Mouse (Mus musculus) heart, adult 8-10 months (tissue): ENCODE results near the gene Slc16a6. TPM values are rescaled to one million over a fixed set of nuclear protein-coding genes. Genes with fewer than 3 reads are reported as not detected.
"Not testable (repeated sequence)": the region's sequence is repeated elsewhere in the genome, so short reads cannot be mapped to it uniquely, and the experiment has no call there.

Experiments used
- DNase-seq: peaks from one replicate; pipeline ENCODE4 v3.0.0; 2022; ENCODE audit warnings: low spot score
- total RNA-seq, 4 experiments: library from RNA; stranded (reverse); gene quantifications; 2 replicates each; pipeline ENCODE4 v1.2.4; 2022

The Slc16a6 gene
- 10 to 100 TPM in 2 of 4 experiments, 1 to 10 TPM in 2; 6.4 to 12.9 (median 10.0) TPM for total RNA-seq

GRCm38 (mm10) chr11:109473171-109474085 lies at the start of gene Slc16a6, which contains the start of gene Arsg:
Gene Slc16a6, minus strand, starts transcription at chr11:109473598.
Gene Arsg, plus strand, starts transcription at chr11:109473374.
- DNase-seq, result peak; percentile 63

DNA sequence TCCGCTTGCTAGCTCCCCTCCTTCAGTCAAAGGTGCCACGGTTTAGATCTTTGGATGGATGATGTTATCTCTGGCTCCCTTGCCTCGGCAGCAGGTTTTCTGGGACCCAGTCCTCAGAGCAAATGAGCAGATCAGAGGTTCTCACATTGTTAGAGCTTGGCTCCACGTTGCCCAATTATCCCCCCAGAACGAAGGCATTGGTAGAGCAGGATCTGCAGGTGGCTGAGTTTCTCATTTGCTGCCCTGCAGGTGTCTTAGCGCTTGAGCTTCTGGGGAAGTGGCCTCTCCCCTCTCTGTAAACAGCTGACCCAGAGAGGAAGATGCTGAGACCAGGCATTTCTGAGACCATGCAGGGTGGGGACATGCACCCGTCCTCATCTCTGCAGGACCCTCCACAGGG lies 47.6 kb upstream of the Slc16a6 start:
- DNase-seq, result no peak

DNA sequence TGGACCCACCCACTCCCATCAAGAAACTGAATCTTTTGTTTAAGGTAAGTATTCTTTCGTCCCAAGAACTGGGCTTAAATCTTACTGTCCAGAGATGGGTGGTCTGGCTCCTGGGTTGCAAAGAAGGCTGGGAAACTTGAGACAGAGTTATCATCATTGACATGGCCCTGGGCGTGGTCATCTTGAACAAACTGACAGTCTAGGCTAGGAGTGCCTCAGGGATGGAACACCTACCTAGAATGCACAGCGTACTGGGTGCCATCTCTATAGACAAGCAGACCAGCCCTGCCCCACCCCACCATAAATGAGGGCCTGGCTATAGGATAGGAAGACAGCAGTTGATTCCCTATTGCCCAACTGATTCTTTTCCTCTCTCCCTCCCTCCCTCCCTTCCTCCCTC lies 44.4 kb upstream of the Slc16a6 start:
- DNase-seq, result no peak

- DNase-seq, result no peak
Observed at GRCm38 (mm10) chr11:109517330-109517729, 43.9 kb upstream of the Slc16a6 start.

DNA sequence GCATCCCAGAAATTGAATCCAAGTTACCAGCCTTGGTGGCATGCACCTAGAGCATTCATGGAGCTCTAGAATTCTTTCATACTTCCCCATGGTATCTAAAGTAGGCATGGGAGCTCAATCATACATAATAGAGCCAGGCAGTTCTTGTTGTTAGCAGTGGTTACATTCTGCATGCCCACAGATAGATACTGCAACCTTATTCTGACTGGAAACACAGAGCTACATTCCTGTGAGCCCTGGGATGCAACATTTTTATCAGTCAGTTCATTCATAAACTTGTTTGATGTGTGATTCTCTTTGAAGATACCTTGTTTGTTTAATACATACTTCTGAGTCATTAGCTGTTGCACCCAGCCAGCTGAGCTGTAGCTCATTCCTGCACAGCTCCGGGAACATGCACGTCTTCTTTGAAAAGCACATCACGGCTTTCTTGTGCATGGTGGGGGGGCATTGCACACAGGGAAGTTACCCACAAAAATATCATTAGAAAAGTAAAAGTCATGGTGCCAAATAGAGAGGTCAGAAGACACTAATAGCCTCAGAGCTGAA lies 40.7 kb upstream of the Slc16a6 start:
- DNase-seq, result no peak

DNA sequence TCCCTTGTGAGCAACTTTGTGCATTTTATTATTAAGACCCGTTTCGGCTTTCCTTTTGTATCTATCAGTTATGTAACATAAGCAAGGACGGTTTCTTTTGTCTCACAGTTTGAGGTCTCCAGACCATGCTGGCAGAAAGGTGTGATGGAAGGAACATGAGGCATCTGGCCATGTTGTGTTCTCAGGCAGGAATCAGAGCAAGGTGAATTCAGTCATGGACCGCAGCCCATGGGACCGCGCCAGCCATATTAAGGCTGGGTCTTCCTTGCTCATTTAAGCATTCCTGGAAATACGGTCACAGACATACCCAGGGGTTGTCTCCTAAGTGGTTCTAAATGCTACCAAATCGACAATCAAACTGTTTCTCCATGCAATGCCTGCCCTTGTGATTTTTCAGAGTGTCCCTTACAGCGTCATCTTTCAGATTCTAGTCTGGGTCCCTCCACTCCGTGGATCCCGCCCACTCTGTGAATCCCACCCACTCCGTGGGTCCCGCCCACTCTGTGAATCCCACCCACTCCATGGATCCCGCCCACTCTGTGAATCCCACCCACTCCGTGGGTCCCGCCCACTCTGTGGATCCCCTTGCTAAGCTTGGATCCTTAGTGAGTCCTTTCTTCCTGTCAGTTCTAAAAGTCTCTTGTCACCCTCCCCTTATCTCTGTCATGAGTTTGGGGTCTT lies 39.7 kb upstream of the Slc16a6 start:
- DNase-seq, result no peak

DNA sequence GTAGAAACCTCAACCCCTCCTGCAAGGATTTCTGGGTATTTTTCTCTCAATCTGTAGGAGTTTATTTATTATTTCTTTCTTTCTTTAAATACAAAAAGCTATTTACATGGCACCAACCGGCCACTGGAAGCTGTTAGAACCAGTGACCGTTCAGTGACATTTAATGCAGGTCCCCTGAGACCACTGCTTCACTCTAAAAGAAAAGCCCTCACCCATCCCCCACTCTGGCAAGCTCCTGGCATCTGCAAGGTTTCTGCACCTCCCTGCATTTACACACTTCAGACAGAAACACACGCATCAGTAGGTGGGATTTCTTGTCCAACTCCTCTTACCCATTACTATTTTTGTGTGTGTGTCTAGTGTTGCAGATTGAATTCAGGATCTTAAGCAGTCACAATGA lies 33.7 kb upstream of the Slc16a6 start:
- DNase-seq, result no peak

GRCm38 (mm10) chr11:109505823-109506222 lies 32.4 kb upstream of the Slc16a6 start:
- no peak for DNase-seq

GRCm38 (mm10) chr11:109504977-109505376 lies 31.6 kb upstream of the Slc16a6 start:
- no peak for DNase-seq

- peak; percentile 62 for DNase-seq
Observed at GRCm38 (mm10) chr11:109500206-109500605, 26.8 kb upstream of the Slc16a6 start.

GRCm38 (mm10) chr11:109497990-109498389 lies 24.6 kb upstream of the Slc16a6 start:
- peak; percentile 26 for DNase-seq

DNA sequence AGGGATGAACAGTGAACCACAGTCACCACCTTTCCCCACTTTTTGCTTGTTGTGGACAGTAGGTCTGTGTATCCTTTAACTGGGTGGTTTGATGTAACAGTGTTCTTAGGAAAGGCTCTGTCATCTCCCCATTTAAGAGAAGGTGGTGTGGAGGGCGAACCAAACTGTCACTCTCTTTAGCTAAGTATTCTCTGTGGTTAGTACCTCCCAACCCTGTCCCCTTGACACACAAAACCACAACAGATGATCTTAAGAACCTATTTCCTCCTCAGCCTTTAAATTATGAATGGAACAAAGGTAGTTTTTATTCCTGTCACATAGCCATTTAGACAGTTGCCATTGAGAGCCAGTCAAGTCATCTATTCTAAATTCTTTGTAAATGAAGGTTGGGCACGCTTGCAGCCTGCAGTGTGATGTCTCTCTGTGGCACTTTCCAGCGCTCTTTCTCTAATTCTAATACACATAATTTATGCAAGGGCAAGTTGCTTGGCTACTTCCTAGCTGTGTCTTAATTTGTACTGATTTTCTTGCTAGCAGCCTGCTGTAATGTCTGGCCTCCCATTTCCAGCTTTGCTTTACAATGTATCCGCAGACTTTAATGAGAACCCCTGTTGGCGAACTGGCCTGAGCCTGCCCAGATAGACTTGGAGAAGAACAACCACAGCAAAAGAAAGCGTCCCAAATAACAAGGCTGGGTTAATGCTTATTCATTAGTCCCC lies 23.8 kb upstream of the Slc16a6 start:
- no peak for DNase-seq

DNA sequence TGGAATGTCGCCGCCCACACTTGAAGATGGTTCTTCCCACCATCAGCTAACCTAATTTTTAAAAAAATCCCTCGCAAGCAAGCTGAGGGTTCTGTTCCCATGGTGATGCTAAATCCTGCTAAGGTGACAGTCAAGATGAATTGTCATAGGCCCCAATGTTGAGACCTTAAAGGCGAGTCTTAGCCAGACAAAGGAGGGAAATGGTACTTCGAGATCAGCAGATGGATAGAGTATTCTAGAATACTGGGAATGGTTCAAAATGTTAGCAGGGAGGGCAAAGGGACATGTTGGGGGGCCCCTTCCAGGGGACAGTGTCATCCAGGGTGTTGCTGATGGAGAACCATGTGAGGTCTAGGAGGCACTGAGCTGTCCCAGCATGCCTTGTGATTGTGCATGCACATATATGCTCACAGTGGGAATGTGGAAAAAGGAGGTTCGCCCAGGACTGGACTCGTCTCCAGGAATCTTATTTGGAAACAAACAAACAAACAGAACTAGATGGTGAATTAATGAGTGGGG lies 23.1 kb upstream of the Slc16a6 start:
- no peak for DNase-seq

DNA sequence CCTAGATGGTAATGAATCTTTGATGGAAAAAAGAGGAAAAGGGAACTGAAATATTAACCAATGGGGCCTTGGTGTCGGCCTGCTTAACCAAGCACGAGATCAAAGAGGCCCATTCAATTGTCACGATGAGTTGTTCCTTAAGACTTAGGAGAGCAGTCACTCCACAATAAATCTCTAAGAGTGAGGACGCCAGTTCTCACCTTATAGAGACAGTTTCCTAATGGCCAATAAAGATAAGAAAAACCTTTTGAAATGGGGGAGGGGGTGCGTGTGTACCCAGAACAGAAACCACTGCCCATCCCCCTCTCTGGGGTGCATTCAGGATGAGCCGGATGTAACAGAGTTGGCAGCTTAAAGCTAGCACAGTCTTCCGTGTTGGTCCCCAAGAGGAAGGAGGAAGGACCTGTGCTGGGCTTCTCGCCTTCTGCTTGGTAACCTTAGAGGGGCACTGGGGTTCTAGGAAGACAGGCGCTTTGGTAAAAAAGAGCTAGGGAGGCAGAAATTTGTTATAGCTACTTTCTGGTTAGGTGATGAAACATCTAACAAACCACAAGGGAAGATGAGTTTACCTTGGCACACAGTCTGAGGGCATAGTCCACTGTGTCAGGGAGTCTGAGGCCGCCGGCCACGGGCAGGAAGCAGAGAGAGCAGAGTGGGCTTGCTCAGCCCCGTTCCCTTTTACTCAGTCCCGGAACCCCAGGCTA lies 22.5 kb upstream of the Slc16a6 start:
- DNase-seq, result no peak

GRCm38 (mm10) chr11:109494890-109495770 lies 21.7 kb upstream of the Slc16a6 start:
- no peak for DNase-seq

- DNase-seq, result not testable (repeated sequence)
Observed at GRCm38 (mm10) chr11:109492847-109493464, 19.6 kb upstream of the Slc16a6 start.

- no peak for DNase-seq
Observed at GRCm38 (mm10) chr11:109491844-109492243, 18.4 kb upstream of the Slc16a6 start.

- no peak for DNase-seq
Observed at GRCm38 (mm10) chr11:109489763-109490162, 16.4 kb upstream of the Slc16a6 start.

GRCm38 (mm10) chr11:109487991-109488684 lies 14.7 kb upstream of the Slc16a6 start:
- DNase-seq, result no peak
